Mouse (Mus musculus) 416B (cell line): ENCODE results near the gene Sipa1.
"Not testable (repeated sequence)": the region's sequence is repeated elsewhere in the genome, so short reads cannot be mapped to it uniquely, and the experiment has no call there.

ENCODE experiments used
- DNase-seq: peaks from one replicate; pipeline ENCODE4 v3.0.0; 2011; ENCODE audit warnings: low read depth

Gene Sipa1

GRCm38 (mm10) chr19:5662981-5663913 lies at the start of gene Sipa1:
Gene Sipa1 (minus strand): TSS chr19:5663707.
- peak; percentile 92 for DNase-seq

- no peak for DNase-seq
Observed at GRCm38 (mm10) chr19:5713255-5713654, 49.7 kb upstream of the Sipa1 start.

- DNase-seq: no peak
Observed at GRCm38 (mm10) chr19:5711907-5712460, 48.5 kb upstream of the Sipa1 start.

GRCm38 (mm10) chr19:5711218-5711617 lies 47.7 kb upstream of the Sipa1 start:
- peak; percentile 63 for DNase-seq

GRCm38 (mm10) chr19:5710581-5710980 lies 47.1 kb upstream of the Sipa1 start:
- no peak for DNase-seq

- DNase-seq: no peak
Observed at GRCm38 (mm10) chr19:5710068-5710467, 46.6 kb upstream of the Sipa1 start.

- peak; percentile 34 for DNase-seq
Observed at GRCm38 (mm10) chr19:5704801-5705571, 41.5 kb upstream of the Sipa1 start.

- no peak for DNase-seq
Observed at GRCm38 (mm10) chr19:5704163-5704800, 40.8 kb upstream of the Sipa1 start, which contains the start of gene Kcnk7. Gene Kcnk7 (plus strand): TSS chr19:5704367.

GRCm38 (mm10) chr19:5695849-5696462 lies 32.4 kb upstream of the Sipa1 start:
- DNase-seq: no peak

- DNase-seq: no peak
Observed at GRCm38 (mm10) chr19:5693801-5694200, 30.3 kb upstream of the Sipa1 start.

GRCm38 (mm10) chr19:5692913-5693396 lies 29.4 kb upstream of the Sipa1 start:
- DNase-seq: no peak

- DNase-seq: peak; percentile 50
Observed at GRCm38 (mm10) chr19:5692086-5692912, 28.8 kb upstream of the Sipa1 start.

GRCm38 (mm10) chr19:5691601-5692000 lies 28.1 kb upstream of the Sipa1 start:
- peak; percentile 31 for DNase-seq

- no peak for DNase-seq
Observed at GRCm38 (mm10) chr19:5690343-5690735, 26.8 kb upstream of the Sipa1 start.

GRCm38 (mm10) chr19:5689565-5690342 lies 26.2 kb upstream of the Sipa1 start:
- DNase-seq: peak; percentile 92

- DNase-seq: no peak
Observed at GRCm38 (mm10) chr19:5689088-5689428, 25.6 kb upstream of the Sipa1 start.

GRCm38 (mm10) chr19:5688200-5689087 lies 24.9 kb upstream of the Sipa1 start, which contains the start of the genes Map3k11 and Pcnx3:
Gene Map3k11 (plus strand): TSS chr19:5688742.
Gene Pcnx3 (minus strand): TSS chr19:5688908.
- peak; percentile 99 for DNase-seq

- DNase-seq: no peak
Observed at GRCm38 (mm10) chr19:5687738-5688137, 24.2 kb upstream of the Sipa1 start.

GRCm38 (mm10) chr19:5686954-5687353 lies 23.4 kb upstream of the Sipa1 start:
- not testable (repeated sequence) for DNase-seq
